Mouse (Mus musculus) G1E (cell line): Measurements from ENCODE around the gene Rtn4rl1. TPM values are rescaled to one million over a fixed set of nuclear protein-coding genes. Genes with fewer than 3 reads are reported as not detected.

Source experiments
- ATAC-seq: 2 replicates; pipeline ENCODE4 v1.8.0; 2016; ENCODE audit warnings: mild to moderate bottlenecking; ENCODE audit not compliant: insufficient number of reproducible peaks, poor library complexity, low FRiP score, severe bottlenecking; ENCODE audit errors: extremely low read depth
- DNase-seq: peaks from one replicate; pipeline ENCODE4 v3.0.0; 2012; ENCODE audit warnings: low spot score
- H3K27me3 ChIP-seq: 2 replicates; pipeline ENCODE4 v1.6.1; 2012; ENCODE audit warnings: mild to moderate bottlenecking, low read length, inconsistent platforms; ENCODE audit not compliant: insufficient read depth
- H3K36me3 ChIP-seq: replicated peaks from 2 replicates; pipeline ENCODE3; 2012; ENCODE audit warnings: mild to moderate bottlenecking, inconsistent platforms
- H3K4me1 ChIP-seq: 2 replicates; pipeline ENCODE4 v1.6.1; 2012; ENCODE audit warnings: low read depth, low read length, inconsistent platforms, mixed read lengths; ENCODE audit not compliant: insufficient read depth
- H3K4me3 ChIP-seq: 2 replicates; pipeline ENCODE4 v1.5.1; 2012; ENCODE audit warnings: low read depth, mild to moderate bottlenecking, inconsistent platforms, low read length, moderate library complexity, mixed read lengths
- H3K9me3 ChIP-seq: replicated peaks from 2 replicates; pipeline ENCODE4 v1.6.1; 2012; ENCODE audit warnings: inconsistent platforms
- CTCF ChIP-seq: IDR thresholded peaks from 2 replicates; pipeline ENCODE4 v1.5.1; 2012; ENCODE audit warnings: low read depth, low read length, inconsistent platforms, mixed read lengths
- GATA1 ChIP-seq: IDR thresholded peaks from 2 replicates; pipeline ENCODE4 v1.6.1; 2012; ENCODE audit warnings: borderline replicate concordance, low read length, inconsistent platforms, mixed read lengths
- GATA2 ChIP-seq: IDR thresholded peaks from 2 replicates; pipeline ENCODE4 v1.6.1; 2012; ENCODE audit warnings: low read depth, low read length, inconsistent platforms, borderline replicate concordance
- POLR2AphosphoS5 ChIP-seq: IDR thresholded peaks from 2 replicates; pipeline ENCODE4 v1.6.1; 2012; ENCODE audit warnings: low read depth, low read length, inconsistent platforms; ENCODE audit not compliant: insufficient replicate concordance
- TAL1 ChIP-seq: conservative IDR thresholded peaks from 2 replicates; pipeline ENCODE4 v1.6.1; 2012; ENCODE audit warnings: low read depth, low read length, inconsistent platforms, mixed read lengths
- polyA plus RNA-seq: library from polyadenylated mRNA; stranded (reverse); fragments of >175 nt; gene quantifications from 2 replicates; pipeline ENCODE4 v1.2.3, GENCODE M21; 2012
- total RNA-seq, 2 experiments: library from RNA; stranded (forward) in 1 of 2; stranded (reverse) in 1 of 2; fragments of 200-1000 nt in 1 of 2; fragments of >200 nt in 1 of 2; fragmentation: Nextera tagmentation in 1 of 2; gene quantifications; 2 replicates each; pipeline ENCODE4 v1.2.3; 2014 to 2017

Gene Rtn4rl1
- total and polyA plus RNA-seq, 3 experiments, result not detected

DNA sequence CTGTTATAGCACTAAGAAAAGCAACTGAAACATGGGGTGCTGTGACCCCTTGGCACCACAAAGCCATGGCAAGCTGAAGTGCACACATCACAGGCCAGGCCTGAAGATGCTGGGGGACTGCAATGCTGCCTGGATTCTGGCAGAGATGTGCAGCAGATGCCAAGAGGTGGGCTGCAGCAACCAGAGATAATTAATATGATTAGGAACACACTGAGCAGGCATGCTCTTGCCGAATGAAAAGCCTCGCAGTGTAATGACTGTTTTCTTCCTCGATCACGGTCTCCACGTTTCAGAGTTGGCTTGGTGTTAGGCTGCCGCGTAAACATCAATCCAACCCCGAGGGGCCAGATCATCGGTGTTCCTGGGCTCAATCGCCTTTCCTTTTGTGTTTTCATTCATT, 106.2 kb downstream of the Rtn4rl1 start:
- H3K27me3 ChIP-seq, result no peaks in the 10 kb centered on the region
- peaks cover 62% of the 10 kb centered on the region for H3K36me3 ChIP-seq
- peak overlapping the region; percentile 5; the same call in 1 of the 2 replicates for H3K4me3 ChIP-seq
- H3K4me1 ChIP-seq, result peaks cover 68% of the 10 kb centered on the region
- no peaks in the 10 kb centered on the region for H3K9me3 ChIP-seq
- TF ChIP-seq TAL1 (no peak), CTCF (no peak), GATA2 (no peak), POLR2AphosphoS5 (no peak), GATA1 (no peak)
- ATAC-seq (no peak), DNase-seq (no peak)

DNA sequence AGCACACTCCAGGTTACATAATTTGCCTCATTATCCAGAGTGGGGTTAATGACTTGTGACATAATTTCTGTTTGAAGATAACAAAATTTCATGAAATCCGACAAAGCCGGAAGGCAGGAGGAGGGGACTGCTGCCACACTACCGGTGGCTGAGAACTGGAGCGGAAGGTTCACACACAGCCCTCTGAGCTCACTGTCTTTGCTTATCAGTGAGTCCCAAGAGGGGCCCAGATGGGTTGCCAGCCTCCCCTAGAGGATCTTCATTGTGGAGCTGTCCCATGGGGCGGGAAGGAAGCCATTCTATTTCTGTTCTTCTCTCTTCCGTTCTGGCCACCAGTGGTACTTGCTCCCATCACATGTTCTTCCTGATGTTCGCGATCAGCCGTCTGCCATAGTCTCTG, 107.4 kb downstream of the Rtn4rl1 start:
- peak; percentile 79 for ATAC-seq
- peak; percentile 74 for DNase-seq
- H3K36me3 ChIP-seq, result peaks cover 74% of the 10 kb centered on the region
- TF ChIP-seq GATA1 (no peak), TAL1 (peak; percentile 45)
- no peaks in the 10 kb centered on the region for H3K9me3 ChIP-seq
- H3K4me1 ChIP-seq, result peaks cover 71% of the 10 kb centered on the region
- peak overlapping the region; percentile 18; the same call in 1 of the 2 replicates for H3K4me3 ChIP-seq
- no peaks in the 10 kb centered on the region for H3K27me3 ChIP-seq

DNA sequence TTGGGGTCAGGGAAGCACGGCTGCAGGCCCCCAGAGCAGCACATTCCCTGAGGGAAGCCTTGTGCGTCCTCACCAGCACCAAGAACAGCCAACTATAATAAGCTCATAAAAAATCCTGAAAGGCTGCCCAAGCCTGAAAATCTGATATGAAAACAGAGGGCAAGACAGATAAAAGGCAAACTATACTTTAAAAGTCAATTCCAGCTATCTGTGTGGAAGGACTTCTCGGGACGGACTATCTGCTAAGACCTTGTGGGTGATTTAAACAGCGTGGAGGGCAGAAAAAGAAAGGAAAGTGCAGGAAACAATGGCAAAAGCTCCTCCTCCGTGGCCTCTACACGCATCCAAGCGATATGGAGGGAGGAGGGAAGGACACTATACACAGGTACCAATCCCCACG, 111.2 kb downstream of the Rtn4rl1 start:
- H3K27me3 ChIP-seq, result no peaks in the 10 kb centered on the region
- no peak for DNase-seq
- TF ChIP-seq POLR2AphosphoS5 (no peak), GATA2 (no peak), TAL1 (peak; percentile 30; the same call in 1 of the 2 replicates)
- no peak overlapping the region; the same call in 1 of the 2 replicates for H3K4me3 ChIP-seq
- H3K36me3 ChIP-seq, result peaks cover 96% of the 10 kb centered on the region
- peaks cover 62% of the 10 kb centered on the region for H3K4me1 ChIP-seq
- ATAC-seq, result no peak
- no peaks in the 10 kb centered on the region for H3K9me3 ChIP-seq

DNA sequence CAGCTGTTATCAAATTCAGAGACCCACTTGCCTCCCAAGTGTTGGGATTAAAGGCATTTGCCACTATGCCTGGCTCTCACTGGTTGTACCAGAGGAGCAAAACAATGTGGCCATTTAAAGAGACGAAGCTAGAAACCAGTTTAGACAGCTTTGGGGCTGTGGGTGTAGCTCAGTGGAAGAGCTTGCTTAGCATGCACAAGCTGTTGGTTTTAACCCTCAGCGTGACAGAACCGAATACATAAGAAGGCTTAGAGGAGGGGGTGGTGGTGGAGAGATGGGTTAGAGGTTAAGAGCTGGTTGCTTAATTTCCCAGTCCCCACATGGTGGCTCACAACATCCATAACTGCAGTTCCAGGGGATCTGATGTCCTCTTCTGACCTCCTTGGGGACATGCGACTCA, 115.1 kb downstream of the Rtn4rl1 start:
- DNase-seq, result no peak
- no peaks in the 10 kb centered on the region for H3K27me3 ChIP-seq
- no peak for ATAC-seq
- H3K9me3 ChIP-seq, result no peaks in the 10 kb centered on the region
- H3K4me3 ChIP-seq, result no peak overlapping the region
- TF ChIP-seq POLR2AphosphoS5, result no peak
- no peak for TF ChIP-seq GATA2
- TF ChIP-seq TAL1, result no peak
- no peak for TF ChIP-seq CTCF
- no peak for TF ChIP-seq GATA1
- peaks cover 29% of the 10 kb centered on the region for H3K4me1 ChIP-seq
- H3K36me3 ChIP-seq, result peaks cover 98% of the 10 kb centered on the region

DNA sequence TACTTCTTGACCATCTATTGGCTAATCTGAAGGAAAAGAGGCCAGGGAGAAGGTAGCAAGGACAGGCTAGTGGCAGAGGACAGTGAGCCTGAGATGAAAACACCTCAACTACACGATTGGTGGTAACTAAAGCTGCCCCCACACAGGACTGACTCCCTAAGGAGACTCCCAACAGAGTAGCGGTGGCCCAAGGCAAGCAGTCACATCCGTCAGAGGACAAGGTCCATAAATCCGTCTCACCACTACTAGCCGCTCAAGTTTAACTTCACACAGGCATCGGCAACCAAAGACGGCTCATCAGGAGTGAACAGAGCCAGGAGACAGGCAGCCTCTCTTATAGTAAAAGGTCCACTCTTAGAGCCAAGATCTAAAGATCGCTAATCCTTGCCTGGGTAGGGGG, 117.2 kb downstream of the Rtn4rl1 start:
- H3K27me3 ChIP-seq, result no peaks in the 10 kb centered on the region
- no peak for ATAC-seq
- H3K36me3 ChIP-seq, result peaks cover 99% of the 10 kb centered on the region
- no peak for TF ChIP-seq CTCF
- TF ChIP-seq TAL1, result no peak
- TF ChIP-seq GATA2, result no peak
- TF ChIP-seq GATA1, result no peak
- TF ChIP-seq POLR2AphosphoS5, result no peak
- H3K4me1 ChIP-seq, result peaks cover 30% of the 10 kb centered on the region
- no peak overlapping the region for H3K4me3 ChIP-seq
- no peak for DNase-seq
- no peaks in the 10 kb centered on the region for H3K9me3 ChIP-seq

DNA sequence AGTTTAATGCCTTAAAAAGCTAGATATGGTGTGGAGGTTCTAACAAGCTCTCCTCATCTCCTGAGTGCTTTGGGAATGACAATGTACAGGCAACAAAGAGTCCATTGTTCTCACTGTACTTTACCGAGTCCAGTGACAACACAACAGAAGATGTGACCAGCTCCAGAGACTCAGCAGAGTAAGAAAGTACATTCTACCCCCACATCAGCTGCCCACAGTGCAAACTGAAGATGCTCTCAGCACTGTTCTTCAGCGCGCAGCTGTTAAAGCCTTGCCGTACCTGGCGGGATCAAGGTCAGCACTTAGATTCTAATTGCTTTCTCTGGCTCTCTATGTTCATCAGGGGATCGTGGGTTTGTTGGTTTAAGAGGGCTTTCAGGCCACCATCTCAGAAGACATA, 118.2 kb downstream of the Rtn4rl1 start:
- Histone ChIP-seq H3K4me3 (no peak overlapping the region), H3K4me1 (peaks cover 23% of the 10 kb centered on the region), H3K9me3 (no peaks in the 10 kb centered on the region), H3K27me3 (no peaks in the 10 kb centered on the region), H3K36me3 (peaks cover 97% of the 10 kb centered on the region)
- DNase-seq (no peak), ATAC-seq (no peak)
- TF ChIP-seq GATA1 (no peak), TAL1 (no peak), GATA2 (no peak), POLR2AphosphoS5 (no peak), CTCF (no peak)

DNA sequence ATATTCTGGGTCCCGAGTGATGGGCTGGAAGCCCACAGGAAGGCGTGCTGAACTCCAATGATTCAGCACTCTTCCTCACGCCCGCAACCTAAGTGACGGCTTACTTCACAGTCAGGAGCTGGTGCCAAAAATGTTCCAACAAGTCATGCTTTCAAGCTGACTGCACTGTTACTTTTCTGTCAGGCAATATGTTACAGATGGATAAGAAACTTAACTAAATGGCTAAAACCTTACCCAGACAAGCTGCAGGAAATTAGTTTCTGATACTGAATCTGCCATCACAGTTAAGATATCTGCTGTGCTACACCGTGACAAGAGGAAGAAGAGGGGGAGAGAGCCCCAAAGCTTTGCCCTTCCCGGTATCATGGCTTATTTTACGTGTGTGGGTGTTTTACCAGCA, 120.3 kb downstream of the Rtn4rl1 start:
- ATAC-seq (peak; percentile 63), DNase-seq (peak; percentile 41)
- no peak overlapping the region for H3K4me3 ChIP-seq
- H3K9me3 ChIP-seq, result no peaks in the 10 kb centered on the region
- H3K27me3 ChIP-seq, result no peaks in the 10 kb centered on the region
- peak; percentile 63 for TF ChIP-seq TAL1
- no peak for TF ChIP-seq GATA2
- H3K36me3 ChIP-seq, result peaks cover 95% of the 10 kb centered on the region
- peaks cover 19% of the 10 kb centered on the region for H3K4me1 ChIP-seq

Other genes with a start within 250 kb of the Rtn4rl1 start
- not detected in 2 replicates for gene Hic1, start 24.3 kb upstream of the Rtn4rl1 start, total RNA-seq (2014; fragmentation: Nextera tagmentation)
- gene Hic1, start 24.3 kb upstream of the Rtn4rl1 start, total RNA-seq (2017), result 0.05 TPM in 1 of 2 replicates, not detected in the other
- gene Hic1, start 24.3 kb upstream of the Rtn4rl1 start, polyA plus RNA-seq, result 0.22 and 0.29 TPM in 2 replicates
- gene Ovca2, start 14.9 kb upstream of the Rtn4rl1 start, total RNA-seq (2014; fragmentation: Nextera tagmentation), result 21.0 and 21.8 TPM in 2 replicates
- gene Ovca2, start 14.9 kb upstream of the Rtn4rl1 start, total RNA-seq (2017), result 20.9 and 21.7 TPM in 2 replicates
- 2.0 and 2.4 TPM in 2 replicates for gene Ovca2, start 14.9 kb upstream of the Rtn4rl1 start, polyA plus RNA-seq
- 4.7 and 10.0 TPM in 2 replicates for gene Dph1, start 2.5 kb upstream of the Rtn4rl1 start, total RNA-seq (2014; fragmentation: Nextera tagmentation)
- 6.1 and 8.7 TPM in 2 replicates for gene Dph1, start 2.5 kb upstream of the Rtn4rl1 start, total RNA-seq (2017)
- gene Dph1, start 2.5 kb upstream of the Rtn4rl1 start, polyA plus RNA-seq, result 61.5 and 93.9 TPM in 2 replicates
- gene Rpa1, start 154.5 kb downstream of the Rtn4rl1 start, total RNA-seq (2014; fragmentation: Nextera tagmentation), result 94.0 and 105 TPM in 2 replicates
- gene Rpa1, start 154.5 kb downstream of the Rtn4rl1 start, total RNA-seq (2017), result 284 and 317 TPM in 2 replicates
- 97.4 and 130 TPM in 2 replicates for gene Rpa1, start 154.5 kb downstream of the Rtn4rl1 start, polyA plus RNA-seq
- gene Smyd4, start 154.7 kb downstream of the Rtn4rl1 start, total RNA-seq (2014; fragmentation: Nextera tagmentation), result 6.3 and 12.4 TPM in 2 replicates
- 14.8 and 15.0 TPM in 2 replicates for gene Smyd4, start 154.7 kb downstream of the Rtn4rl1 start, total RNA-seq (2017)
- 1.1 TPM in 2 replicates for gene Smyd4, start 154.7 kb downstream of the Rtn4rl1 start, polyA plus RNA-seq
- not detected in 2 replicates for gene Serpinf1, start 228.9 kb downstream of the Rtn4rl1 start, total RNA-seq (2014; fragmentation: Nextera tagmentation)
- gene Serpinf1, start 228.9 kb downstream of the Rtn4rl1 start, total RNA-seq (2017), result 0.38 TPM in 1 of 2 replicates, not detected in the other
- not detected in 2 replicates for gene Serpinf1, start 228.9 kb downstream of the Rtn4rl1 start, polyA plus RNA-seq
- gene Serpinf2, start 245.8 kb downstream of the Rtn4rl1 start, total RNA-seq (2014; fragmentation: Nextera tagmentation), result not detected in 2 replicates
- 0.33 and 0.41 TPM in 2 replicates for gene Serpinf2, start 245.8 kb downstream of the Rtn4rl1 start, total RNA-seq (2017)
- gene Serpinf2, start 245.8 kb downstream of the Rtn4rl1 start, polyA plus RNA-seq, result 0.03 TPM in 1 of 2 replicates, not detected in the other